ENCODE assay signal across 8 mouse cellular contexts in genomic region chrX:136976424-136977084, GRCm38 (mm10). TPM values are rescaled to one million over a fixed set of nuclear protein-coding genes. Genes with fewer than 3 reads are reported as not detected.
DNase-seq lines count a peak whose midpoint lies in the region; ATAC-seq lines count a peak whose summit lies in the region.

Gene Tmsb15l, minus strand, starts transcription at chrX:136976869.
Gene Tmsb15b1, minus strand, starts transcription at chrX:136976874.

- 36% methylated on average over 15 of the region's 15 CpGs for WGBS in heart, embryonic 11.5 days (ENCODE audit: insufficient replicate concordance)
- 31% methylated on average over 15 of the region's 15 CpGs for WGBS in kidney, embryonic 15.5 days
- 21% methylated on average over 15 of the region's 15 CpGs for WGBS in liver, embryonic 15.5 days (ENCODE audit: insufficient replicate concordance)

- H3K4me2 ChIP-seq in heart, embryonic 11.5 days: peak within 1 kb of the TSS; percentile 60
- peak within 1 kb of the TSS; percentile 59 for H3K4me2 ChIP-seq in kidney, embryonic 15.5 days
- peak within 1 kb of the TSS; percentile 47 for H3K4me2 ChIP-seq in liver, embryonic 15.5 days

- no peak within 1 kb of the TSS for H3K27ac ChIP-seq in heart, embryonic 11.5 days (ENCODE audit: low read depth, low read length)
- no peak within 1 kb of the TSS for H3K27ac ChIP-seq in kidney, embryonic 15.5 days
- no peak within 1 kb of the TSS for H3K27ac ChIP-seq in liver, embryonic 15.5 days (replicated peaks)

- H3K9me3 ChIP-seq in heart, embryonic 11.5 days (replicated peaks; ENCODE audit: control insufficient read depth, low read length): no peaks in the 10 kb centered on the region
- no peaks in the 10 kb centered on the region for H3K9me3 ChIP-seq in kidney, embryonic 15.5 days (replicated peaks)
- H3K9me3 ChIP-seq in liver, embryonic 15.5 days (replicated peaks): no peaks in the 10 kb centered on the region

- peak; percentile 97 for ATAC-seq in heart, embryonic 11.5 days (replicated peaks; ENCODE audit: insufficient number of reproducible peaks, low FRiP score, low TSS enrichment)
- peak; percentile 100 for ATAC-seq in kidney, embryonic 15.5 days (replicated peaks; ENCODE audit: low FRiP score)
- peak; percentile 91 for ATAC-seq in liver, embryonic 15.5 days (ENCODE audit: insufficient read depth)

- no peaks in the 10 kb centered on the region for H3K27me3 ChIP-seq in heart, embryonic 11.5 days (ENCODE audit: control insufficient read depth, insufficient read depth, low read length)
- H3K27me3 ChIP-seq in kidney, embryonic 15.5 days: no peaks in the 10 kb centered on the region
- H3K27me3 ChIP-seq in liver, embryonic 15.5 days: no peaks in the 10 kb centered on the region

- DNase-seq in A20 (ENCODE audit: low read depth, low spot score): peak; percentile 88
- DNase-seq in adrenal gland, adult 2 months: peak; percentile 42
- DNase-seq in embryo, embryonic 11 days: peak; percentile 85
- peak; percentile 36 for DNase-seq in neural tube, embryonic 10.5 days (ENCODE audit: extremely low spot score, low spot score)
- DNase-seq in testis, postnatal 10 days (ENCODE audit: low spot score): peak; percentile 64

- no peak within 1 kb of the TSS for H3K9ac ChIP-seq in heart, embryonic 11.5 days (ENCODE audit: low read depth, low read length)
- H3K9ac ChIP-seq in kidney, embryonic 15.5 days: peak within 1 kb of the TSS; percentile 38; the same call in 1 of the 2 replicates
- H3K9ac ChIP-seq in liver, embryonic 15.5 days: no peak within 1 kb of the TSS

- no peaks in the 10 kb centered on the region for H3K4me1 ChIP-seq in heart, embryonic 11.5 days (ENCODE audit: control insufficient read depth, insufficient read depth, low read length)
- H3K4me1 ChIP-seq in kidney, embryonic 15.5 days: no peaks in the 10 kb centered on the region
- H3K4me1 ChIP-seq in liver, embryonic 15.5 days (replicated peaks): no peaks in the 10 kb centered on the region

- H3K4me3 ChIP-seq in heart, embryonic 11.5 days (ENCODE audit: low read depth, low read length): peak within 1 kb of the TSS; percentile 42
- peak within 1 kb of the TSS; percentile 47 for H3K4me3 ChIP-seq in kidney, embryonic 15.5 days (replicated peaks)
- peak within 1 kb of the TSS; percentile 28; the same call in 1 of the 2 replicates for H3K4me3 ChIP-seq in liver, embryonic 15.5 days (replicated peaks)

- no peaks in the 10 kb centered on the region for H3K36me3 ChIP-seq in heart, embryonic 11.5 days (ENCODE audit: control insufficient read depth, insufficient read depth, low read length)
- H3K36me3 ChIP-seq in kidney, embryonic 15.5 days: no peaks in the 10 kb centered on the region
- no peaks in the 10 kb centered on the region for H3K36me3 ChIP-seq in liver, embryonic 15.5 days (replicated peaks)

RNA-seq across cellular contexts. Expression of gene Tmsb15l, which starts in this region (rescaled TPM):
- total RNA-seq in adrenal gland, adult 2 months (2021): 1 to 10 TPM in 1 of 2 experiments, under 1 TPM in 1; 0.52 to 2.4 TPM
- polyA plus RNA-seq in adrenal gland, adult 2 months (2012; rRNA removed): 0.23 and 0.65 TPM in 2 replicates
- 1.3 and 4.3 TPM in 2 replicates for polyA plus RNA-seq in heart, embryonic 11.5 days (2014; fragmentation: Nextera tagmentation; extraction: Ambion mirVana)
- 1.8 and 2.4 TPM in 2 replicates for polyA plus RNA-seq in kidney, embryonic 15.5 days (2015; fragmentation: Nextera tagmentation; extraction: Ambion mirVana)
- polyA plus RNA-seq in liver, embryonic 15.5 days (2015; fragmentation: Nextera tagmentation; extraction: Ambion mirVana): 0.52 TPM in 1 of 2 replicates, not detected in the other

RNA-seq across cellular contexts. Expression of gene Tmsb15b1, which starts in this region (rescaled TPM):
- 1 to 10 TPM in 1 of 2 experiments, under 1 TPM in 1; 0.89 to 7.3 TPM for total RNA-seq in adrenal gland, adult 2 months (2021)
- not detected in 2 replicates for polyA plus RNA-seq in adrenal gland, adult 2 months (2012; rRNA removed)
- 12.4 and 13.3 TPM in 2 replicates for polyA plus RNA-seq in heart, embryonic 11.5 days (2014; fragmentation: Nextera tagmentation; extraction: Ambion mirVana)
- 23.3 and 27.1 TPM in 2 replicates for polyA plus RNA-seq in kidney, embryonic 15.5 days (2015; fragmentation: Nextera tagmentation; extraction: Ambion mirVana)
- polyA plus RNA-seq in liver, embryonic 15.5 days (2015; fragmentation: Nextera tagmentation; extraction: Ambion mirVana): 2.9 and 3.3 TPM in 2 replicates

Comparison
In these comparisons a context has a peak if more than half of its experiments do, and no peak if none do; other contexts are left out.
1. DNase-seq: peak in every context shown above with its lines; median percentile 88 in A20; 85 in embryo, embryonic 11 days; 64 in testis, postnatal 10 days; 42 in adrenal gland, adult 2 months; 36 in neural tube, embryonic 10.5 days.